Mouse (Mus musculus): ENCODE results near the gene Pygb.
A peak's percentile ranks its signal among the peaks of the same experiment; 100 is the strongest.

The Pygb gene

DNA sequence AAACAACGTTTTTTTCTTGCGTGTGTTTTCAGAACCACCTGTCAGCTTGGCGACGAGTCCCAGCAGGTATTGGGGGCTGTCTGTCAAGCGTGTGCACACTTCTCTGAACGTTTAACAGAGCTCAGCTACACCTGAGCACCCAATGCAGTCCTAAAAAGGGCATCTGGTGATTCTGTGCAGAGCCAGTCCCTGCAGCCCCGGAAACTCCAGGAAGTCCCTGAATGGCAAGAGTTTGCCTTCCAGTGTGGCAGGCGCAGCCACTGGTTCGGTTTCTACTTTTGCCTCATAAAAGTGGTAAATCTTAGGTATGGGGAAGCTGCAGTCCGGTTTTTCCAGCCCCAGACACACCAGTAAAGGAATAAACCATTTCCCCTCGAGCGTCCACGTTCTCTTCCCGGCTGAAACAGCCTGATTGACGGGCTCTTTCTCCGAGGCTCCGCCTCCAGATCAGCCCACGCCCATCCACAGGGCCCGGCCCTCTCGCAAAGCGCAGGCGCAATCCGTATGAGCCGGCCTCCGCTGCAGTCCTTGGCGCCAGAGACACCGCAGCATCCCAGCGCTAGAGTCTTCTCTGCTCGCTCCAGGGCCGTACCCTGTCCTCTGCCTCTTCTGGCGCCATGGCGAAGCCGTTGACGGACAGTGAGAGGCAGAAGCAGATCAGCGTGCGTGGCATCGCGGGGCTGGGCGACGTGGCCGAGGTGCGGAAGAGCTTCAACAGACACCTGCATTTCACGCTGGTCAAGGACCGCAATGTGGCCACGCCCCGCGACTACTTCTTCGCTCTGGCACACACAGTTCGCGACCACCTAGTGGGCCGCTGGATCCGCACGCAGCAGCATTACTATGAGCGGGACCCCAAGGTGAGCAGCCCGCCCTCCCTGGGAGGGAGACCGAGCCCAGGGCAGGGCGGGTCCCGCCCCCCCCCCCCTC is at the start of gene Pygb:
Pygb (plus strand) TSS at position 485 of the 930 bp plus-strand sequence.
- peak; percentile 85 for DNase-seq

DNA sequence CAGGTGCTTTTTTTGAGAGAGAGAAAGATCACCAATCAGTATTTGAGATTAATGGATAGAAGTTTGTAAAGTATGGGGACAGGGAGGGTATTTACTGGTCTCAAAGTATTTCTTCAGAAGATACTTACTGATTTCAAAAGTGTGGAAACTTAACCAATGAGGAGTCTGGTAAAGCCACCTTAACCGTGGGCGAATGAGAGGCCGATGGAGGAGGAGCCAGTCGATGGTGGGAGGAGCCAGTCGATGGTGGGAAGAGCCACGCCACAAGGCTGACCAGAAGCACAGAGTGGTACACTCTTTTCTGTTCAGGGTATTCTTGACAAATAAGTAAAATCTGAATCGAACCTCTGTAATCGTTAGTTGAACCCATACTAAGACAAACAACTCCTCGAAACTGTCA is 48.7 kb upstream of the Pygb start:
- no peak for DNase-seq

DNA sequence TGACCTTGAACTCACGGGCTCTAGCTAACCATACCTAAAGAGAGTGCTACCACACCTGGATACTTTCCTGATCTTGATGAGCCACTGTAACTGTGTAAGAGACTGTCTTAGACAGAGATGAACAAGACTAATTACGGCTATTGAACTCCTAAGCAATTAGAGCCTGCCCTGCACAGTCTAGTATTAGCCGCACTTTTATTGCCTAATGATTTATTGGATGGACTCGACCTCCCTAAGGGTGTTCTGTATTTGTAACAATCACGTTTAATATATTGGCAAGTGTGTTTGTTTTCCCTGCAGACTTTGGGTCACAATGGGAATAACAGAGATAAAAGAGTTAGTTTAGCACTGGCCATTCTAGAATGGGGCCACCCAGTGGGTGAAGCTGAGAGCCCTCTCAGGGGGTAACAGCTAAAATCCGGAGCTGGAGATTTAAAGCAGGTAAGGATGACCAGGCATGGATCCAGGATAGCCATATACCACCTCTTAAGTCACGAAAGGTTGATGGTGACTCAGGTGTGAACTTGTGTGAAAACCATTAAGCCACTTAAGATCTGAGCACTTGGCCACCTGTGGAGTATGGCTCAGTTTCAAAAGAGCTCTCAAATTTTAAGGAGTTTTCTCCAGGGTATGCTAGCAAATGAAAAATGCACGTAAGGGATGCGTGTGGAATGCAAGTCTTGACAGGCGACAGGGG is 46.2 kb upstream of the Pygb start:
- DNase-seq: no peak

DNA sequence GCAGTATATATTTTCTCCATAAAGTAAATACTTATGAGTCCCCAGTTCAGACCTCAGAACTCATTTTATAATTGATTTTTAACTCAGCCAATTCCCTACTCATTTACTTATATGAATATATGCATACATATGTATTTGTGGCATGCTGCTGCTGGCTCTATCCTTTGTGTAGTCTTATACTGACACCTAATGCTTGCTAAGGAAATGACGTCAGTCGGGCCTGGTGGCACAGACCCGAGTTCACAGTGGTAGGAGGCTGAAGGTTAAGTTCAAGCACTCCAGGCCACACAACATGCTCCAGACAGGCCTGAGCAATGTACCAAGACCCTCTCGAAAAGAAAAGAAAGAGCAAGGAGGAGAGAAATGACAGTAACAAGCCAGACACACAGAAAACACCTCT is 45.1 kb upstream of the Pygb start:
- DNase-seq: no peak

DNA sequence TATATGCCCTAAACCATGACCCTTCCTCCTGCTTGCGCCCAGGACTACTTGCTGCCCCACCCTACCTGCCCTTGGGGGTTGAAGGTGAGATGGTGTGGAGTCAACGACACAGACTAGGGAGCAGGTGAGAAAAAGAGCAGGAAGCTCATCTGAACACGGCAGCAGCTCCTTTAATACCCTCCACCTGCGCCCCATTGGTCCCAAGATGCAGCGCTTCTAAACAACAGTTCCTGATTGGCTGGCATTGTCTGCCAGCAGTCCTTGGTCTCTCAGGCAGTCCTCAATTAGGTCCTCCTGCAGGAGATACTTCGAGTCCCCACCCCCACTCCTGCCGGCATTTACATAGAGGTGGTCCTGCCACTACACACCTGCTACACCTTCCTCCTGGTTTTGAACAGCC is 41.5 kb upstream of the Pygb start:
- no peak for DNase-seq

DNA sequence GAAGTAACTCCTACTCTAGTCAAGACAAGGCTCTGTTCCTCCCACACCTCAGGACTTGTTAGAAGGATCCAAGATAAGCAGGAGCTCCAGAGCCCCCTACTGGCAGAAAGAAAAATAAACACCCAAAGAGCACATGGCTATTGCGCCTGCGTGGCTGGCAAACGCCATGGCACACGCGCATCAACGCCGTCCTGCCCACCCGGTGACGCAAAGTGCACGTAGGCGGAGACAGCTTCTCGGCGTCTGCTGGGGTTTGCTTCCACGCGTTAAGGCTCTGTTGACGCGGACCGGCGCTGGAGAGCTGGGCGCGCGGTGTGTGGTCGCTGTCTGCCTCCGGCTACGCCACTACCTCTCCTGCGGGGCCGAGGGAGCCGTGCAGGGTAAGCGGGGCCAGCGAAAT is 37.7 kb upstream of the Pygb start, which contains the start of gene Entpd6:
Entpd6 (plus strand) TSS at position 189 of the 400 bp plus-strand sequence.
- DNase-seq: peak; percentile 97

DNA sequence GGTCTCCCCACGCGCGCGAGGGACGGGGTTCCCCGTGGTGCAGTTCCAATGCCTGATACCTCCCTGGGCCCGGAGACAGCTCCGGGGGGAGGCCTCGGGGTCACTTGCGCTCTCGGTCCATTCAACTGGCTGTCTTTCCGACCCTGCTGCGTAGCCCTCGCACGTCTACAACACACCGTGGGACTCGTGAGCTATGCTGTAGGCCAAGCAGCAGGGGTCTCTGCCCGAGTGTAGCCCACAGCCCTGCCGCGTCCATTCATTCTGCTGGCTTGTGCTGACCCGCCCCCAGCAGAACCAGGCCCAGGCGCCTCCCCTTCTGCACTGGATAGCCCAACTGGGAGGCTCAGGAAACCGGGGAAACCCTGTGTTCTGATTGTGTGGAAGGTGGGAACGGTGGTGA is 37.3 kb upstream of the Pygb start:
- DNase-seq: no peak

DNA sequence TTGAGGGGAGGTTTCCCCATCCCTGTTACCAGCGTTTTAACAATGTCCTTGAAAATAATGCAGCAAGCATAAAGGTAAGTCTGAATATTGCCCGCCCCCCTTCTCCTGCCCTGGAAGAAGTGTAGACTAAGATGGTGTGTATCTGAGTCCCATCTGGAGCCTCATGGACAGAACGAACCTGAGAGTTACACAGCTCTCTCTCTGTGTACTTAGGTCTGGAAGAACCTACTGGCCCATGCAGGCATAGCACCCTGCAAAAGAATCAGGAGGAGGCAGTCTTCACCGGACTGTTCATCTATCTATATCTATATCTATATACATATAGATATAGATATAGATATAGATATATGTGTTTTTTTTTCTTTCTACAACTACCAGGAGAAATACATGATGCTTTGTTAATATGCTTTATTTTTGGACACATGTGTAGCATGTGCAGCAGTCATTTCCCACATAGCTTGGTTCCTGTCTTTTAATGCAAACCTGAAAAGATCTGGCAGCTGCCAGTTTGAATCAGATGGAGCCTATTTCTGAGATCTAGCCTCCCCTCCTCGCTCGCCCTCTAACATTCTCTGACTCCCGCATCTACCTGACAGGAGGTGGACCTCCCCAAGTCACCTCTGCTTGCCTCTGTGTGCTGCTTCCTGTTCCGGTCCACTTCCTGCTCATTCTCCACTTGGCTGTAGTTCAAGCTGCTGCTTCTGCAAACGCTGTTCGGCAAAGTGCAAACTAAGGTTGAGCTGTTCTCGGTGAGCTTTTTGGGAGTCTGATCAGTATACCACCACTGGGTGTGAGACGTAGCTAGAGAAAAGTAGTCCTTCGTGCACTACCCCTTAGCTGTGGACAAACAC is 36.2 kb upstream of the Pygb start:
- no peak for DNase-seq

DNA sequence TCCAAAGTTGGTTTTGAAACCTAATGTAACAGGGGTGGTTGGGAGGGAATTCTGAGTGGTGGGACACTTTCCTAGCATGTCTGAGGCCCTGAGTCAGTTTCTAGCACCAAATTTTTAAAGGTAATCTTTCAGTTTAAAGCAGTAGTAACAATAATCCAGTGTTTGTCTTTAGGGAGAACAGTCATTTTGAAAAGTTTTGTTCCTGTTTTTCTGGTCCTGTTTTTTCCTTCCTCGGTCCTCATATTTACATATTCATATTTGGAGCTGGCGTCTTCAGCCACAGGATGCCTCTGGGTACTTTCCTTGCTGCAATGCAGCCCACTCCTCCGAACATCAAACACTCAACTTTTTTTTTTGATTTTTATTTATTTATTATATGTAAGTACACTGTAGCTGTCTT is 31.5 kb upstream of the Pygb start:
- no peak for DNase-seq

DNA sequence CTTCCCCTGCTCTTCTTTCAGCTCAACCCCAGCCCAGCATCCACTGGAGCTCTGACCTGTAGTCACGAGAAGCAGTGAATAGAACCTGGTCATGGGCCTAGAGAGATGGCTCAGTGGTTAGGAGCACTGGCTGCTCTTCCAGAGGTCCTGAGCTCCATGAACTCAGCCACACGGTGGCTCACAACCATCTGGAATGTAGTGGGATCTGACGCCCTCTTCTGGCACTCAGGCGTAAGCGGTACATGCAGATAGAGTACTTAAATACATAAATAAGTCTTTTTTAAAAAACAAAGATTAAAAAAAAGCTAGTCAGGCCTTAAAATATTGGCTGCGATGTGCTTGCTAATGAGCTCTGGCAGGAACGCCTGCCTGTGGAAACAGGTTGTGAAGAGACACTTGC is 25.1 kb upstream of the Pygb start:
- no peak for DNase-seq

DNA sequence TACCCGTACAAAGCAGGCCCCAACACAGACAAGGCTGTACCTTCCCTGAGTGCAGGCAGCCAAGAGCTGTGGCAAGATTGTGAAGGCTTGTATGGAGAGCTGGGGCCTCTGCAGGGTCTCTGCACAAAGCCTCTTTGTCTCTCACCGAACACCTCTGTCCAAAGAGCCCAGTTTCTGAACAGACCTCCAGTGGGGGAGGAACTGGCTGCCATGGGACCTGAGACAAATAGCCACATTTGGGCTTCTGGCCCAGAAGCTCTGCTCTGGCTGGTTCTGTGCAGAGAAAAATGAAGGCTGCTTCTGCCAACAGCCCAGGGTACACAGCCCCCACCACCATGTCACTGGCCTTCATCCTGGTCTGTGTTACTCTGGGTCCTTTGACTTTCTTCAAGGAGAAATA is 20.9 kb upstream of the Pygb start:
- peak; percentile 54 for DNase-seq

DNA sequence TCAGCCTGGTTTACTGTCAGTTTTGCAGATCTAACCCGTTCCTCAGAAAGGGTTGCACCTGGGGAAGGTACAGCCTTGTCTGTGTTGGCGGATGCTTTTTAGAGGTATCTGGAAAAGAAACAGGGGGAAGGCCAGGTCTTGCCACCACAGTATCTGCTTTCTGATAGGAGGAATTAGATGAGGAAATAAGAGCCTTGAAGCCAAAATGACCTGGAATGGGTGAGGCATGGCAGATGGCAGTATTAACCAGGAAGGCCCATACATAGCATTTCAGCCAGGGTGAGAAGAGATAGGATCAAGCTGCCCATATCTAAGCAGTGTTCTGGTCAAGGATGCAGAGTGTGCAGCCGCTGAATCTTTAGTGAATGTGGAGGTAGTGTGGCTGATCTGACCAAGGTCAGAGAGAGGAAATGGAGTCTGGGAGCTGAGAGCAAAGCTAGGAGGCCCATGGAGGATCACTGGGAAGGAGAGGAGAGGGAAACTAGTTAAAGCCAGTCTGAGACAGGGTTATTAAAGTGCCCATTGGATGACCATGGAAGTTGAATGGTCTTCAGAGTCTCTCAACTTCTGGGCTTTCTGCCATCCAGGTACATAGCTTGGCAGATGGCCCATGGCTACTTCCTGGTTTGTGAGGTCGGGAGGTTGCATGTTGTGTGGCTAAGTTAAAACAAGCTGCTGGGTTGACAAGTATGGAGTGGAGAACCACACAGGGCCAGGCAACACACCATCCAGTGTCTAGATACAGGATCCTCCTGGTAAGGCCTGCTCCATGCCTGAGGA is 20.3 kb upstream of the Pygb start:
- DNase-seq: peak; percentile 52

DNA sequence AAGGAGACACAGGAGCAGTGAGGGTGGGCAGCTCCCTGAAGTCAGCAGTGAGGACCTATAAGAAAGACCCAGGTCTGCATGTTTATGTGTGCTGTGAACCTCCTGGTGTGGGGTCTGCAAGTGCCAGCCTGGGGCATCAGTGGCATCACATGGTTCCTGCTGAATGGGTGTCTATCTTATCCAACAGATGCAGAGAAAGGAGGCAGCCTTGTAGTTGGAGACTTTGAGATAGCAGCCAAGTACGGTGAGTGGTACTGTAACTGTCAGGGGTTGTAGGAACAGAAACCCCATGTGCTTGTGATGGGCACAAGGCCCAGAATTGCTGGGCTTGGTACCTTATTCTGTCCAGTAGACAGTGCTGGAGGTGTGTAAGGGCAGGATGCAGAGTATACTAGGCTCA is 17.9 kb upstream of the Pygb start:
- no peak for DNase-seq

DNA sequence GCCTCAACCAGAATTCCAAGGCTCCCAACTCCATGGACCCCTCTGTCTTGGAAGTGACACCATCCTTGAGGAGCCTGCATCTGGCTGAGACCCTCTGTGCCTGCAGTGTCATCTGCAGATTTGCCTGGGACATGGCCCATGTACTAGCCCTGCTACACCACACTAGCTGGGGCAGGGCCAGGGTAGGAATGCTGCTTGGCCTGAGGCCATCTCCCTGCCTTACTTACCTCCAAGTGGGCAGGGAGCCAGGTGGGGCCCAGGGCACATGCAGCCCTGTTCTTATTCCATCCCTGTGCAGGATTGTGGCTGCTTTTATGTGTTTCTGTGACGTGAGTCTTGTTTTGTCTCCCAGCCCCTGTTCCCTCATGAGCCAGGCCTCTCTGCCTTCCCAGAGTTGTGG is 15.8 kb upstream of the Pygb start:
- no peak for DNase-seq

DNA sequence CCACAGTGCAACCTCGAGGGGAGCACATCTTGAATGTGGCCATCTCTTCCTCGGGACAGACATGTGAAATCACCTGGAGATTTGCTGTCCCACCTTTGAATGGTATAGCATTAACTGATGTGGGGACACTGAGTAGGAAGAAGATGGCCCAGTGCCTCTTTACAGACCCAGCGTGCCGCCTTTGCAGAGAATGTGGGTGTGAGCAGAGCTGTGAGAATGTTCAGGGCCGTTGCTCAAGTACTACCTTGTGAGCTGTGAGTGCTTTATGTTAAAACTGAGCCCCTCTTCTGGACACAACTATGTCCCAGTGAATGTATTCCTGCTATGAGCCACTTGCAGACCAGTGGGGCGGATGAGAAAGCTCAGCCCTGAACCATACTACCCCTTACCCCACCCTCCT is 15.4 kb upstream of the Pygb start:
- no peak for DNase-seq

DNA sequence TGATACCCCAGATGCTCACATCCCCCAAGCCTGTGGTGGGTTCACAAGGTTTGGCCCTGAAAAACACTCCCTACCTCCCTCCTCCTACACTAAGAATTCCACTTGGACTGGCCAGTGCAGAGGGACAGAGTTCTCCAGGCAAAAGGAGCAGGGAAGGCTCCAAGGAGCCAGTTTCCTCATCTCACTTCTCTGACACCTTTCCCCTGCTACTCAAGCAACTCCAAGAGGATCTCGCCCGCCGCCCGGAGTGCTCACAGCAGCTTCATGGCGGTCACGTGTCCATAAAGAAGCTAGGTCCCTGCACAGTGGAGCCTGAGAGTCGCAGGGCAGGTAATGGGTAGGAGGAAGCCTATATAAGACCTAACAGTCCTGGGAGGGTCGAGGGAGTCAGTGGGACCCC is 14.5 kb upstream of the Pygb start:
- no peak for DNase-seq

DNA sequence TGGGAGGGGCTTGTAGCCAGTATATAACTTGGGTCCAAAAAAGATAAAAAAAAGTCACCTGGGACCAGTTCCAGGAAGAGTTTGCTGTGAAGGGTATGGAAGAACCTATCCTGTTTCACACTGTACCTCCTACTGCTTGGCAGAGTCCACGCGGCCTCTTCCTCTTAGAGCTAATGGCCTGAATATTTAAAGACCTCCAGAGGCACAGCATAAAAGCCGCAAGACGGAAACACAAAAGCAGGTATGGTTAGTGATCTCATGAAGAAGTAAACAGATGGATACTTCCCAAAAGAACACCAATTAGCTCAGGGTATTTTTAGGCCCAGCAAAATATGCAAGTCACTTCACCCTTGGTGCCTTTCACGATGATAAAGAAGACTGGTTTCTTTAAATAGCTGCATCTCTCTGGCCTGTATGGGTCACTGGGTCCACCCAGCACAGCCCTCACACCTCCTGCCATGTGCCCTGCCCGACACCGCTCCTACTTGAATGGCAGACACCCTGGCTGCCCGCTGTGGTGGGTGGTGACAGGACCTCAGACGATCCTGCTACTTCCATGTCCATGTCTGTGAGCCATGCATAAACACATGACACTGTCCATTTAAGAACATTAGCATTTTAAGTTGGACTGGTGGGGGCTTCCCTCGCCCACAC is 13.9 kb upstream of the Pygb start:
- DNase-seq: no peak

DNA sequence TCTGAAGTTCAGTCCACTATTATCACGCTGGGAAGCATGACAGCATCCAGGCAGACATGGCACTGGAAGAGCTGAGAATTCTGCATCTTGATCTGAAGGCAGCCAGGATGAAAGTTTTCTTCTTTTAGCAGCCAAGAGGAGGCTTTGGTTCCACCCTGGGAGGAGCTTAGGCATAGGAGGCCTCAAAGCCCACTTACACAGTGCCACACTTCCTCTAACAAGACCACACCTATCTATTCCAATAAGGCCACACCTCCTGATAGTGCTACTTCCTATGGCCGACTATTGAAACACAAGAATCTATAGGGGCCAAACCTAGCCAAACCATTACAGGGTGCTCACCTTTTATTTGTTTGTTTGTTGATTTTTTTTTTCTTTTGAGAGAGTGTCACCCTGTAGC is 3.7 kb upstream of the Pygb start:
- no peak for DNase-seq

DNA sequence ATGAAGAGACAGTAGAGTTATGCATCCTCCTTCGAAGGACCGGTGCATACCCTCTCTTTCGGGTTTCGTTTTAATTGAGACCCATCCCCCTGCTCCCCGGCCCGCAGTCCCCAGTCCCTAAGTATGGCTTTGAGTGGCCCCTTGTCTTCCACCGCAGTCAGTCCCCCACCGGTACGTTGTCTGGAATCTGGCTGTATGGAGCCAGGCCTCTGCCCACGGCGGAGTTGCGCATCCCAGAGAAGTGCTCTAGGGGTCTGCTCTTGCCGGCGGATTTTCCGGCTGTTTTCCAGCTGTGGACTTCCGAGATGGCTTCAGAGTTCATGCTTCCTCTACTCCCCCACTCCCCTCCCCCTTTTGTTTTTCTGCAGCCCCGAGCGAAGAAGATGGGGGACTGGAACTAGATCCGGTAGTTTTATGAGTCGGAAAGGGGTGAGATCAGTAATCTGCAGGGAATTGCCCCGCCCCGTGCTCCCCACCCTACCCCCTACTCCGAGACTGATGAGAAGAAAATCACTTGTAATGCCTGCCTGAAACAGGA is 768 bp downstream of the Pygb start:
- peak; percentile 52 for DNase-seq

DNA sequence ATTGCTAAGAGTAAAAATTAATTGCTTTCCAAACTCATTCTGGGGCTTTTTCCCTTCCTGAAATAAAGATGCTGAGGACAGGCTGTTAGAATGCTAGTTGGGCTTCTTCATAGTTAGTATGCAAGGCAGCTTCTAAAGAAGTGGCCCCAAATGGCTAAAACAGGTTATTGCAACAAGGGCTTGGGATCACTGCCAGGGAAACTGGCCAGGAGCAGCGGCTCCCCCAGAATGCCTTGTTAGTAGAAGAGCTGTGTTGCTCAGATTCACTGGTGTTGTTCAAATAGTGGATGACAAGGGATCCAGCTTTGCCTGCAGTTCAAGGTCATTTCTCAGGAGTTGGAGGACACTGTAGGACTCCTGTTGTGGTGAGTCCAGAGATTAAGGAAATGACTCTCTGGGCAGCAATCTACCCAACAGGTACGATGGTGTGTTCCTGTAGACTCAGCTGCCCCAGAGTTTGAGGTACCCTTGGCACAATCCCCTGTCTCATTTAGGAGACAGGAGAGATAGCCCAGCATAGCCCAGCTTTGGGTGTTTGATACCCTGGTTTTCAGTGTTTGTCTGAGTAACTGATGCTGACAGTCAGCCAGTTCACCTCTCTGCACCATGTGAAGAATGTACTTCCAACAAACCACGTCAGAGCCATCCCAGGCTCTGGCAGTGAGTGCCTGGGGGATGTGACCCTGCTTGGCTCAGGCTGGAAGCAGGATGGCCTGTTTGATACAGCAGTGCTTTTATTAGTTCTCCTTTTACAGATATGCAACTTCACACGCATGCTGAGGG is 2.4 kb downstream of the Pygb start:
- peak; percentile 88 for DNase-seq

DNA sequence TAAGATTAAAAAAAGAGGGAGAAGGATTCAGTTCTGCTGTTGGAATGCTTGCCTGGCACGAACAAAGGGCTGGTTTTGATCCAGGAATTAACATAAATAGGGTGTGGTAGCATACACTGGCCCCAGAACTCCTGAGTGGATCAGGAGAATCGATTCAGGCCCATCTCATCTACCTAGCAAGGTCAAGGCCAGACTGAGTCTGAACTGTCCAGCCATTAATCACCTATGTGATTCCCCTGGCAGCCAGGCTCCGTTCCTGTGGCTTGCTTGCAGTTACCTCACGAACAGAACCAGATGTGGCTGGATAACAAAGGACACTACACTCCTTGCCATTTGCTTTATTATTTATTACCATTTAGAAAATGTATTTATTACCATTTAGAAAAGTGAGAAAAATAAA is 6.8 kb downstream of the Pygb start:
- no peak for DNase-seq
